8 mouse cellular contexts compared by ENCODE assay signal in the genomic region with DNA sequence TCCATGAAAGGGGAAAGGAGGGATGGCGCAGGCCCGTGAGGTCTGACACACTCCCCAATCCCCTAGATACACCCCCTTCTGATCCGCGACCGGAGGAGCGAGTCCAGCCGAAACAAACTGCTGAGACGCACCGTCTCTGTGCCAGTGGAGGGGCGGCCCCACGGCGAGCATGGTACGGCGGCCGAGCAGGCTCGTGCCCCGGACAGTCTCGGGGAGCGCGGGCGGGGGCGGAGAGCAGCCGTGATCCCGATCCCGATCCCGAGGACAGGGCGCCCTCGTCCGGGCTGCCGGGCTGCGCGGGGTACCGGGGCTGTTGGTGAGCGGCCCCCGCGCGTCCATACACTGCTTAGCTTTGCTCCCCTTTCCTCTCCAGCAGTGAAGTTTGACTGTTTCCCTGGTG. TPM values are rescaled to one million over a fixed set of nuclear protein-coding genes. Genes with fewer than 3 reads are reported as not detected.
DNase-seq lines count a peak whose midpoint lies in the region; ATAC-seq and TF ChIP-seq lines count a peak whose summit lies in the region.

No protein-coding gene starts in this region.

- H3K27me3 ChIP-seq in heart, embryonic 15.5 days = no peaks in the 10 kb centered on the region
- H3K27me3 ChIP-seq in lung, embryonic 14.5 days (ENCODE audit: insufficient read depth, low read length) = no peaks in the 10 kb centered on the region

- ATAC-seq in erythroblast, adult 5-6 weeks (replicated peaks; ENCODE audit: low FRiP score, poor library complexity, severe bottlenecking) = peak; percentile 33; the same call in 1 of the 2 replicates
- 0 out of 2 replicates have a peak, but pooled peaks have one; percentile 40 for ATAC-seq in heart, embryonic 15.5 days (replicated peaks; ENCODE audit: insufficient number of reproducible peaks, insufficient read depth, low FRiP score, low read depth)
- peak; percentile 23 for ATAC-seq in lung, embryonic 14.5 days (ENCODE audit: insufficient read depth)

- no peaks in the 10 kb centered on the region for H3K36me3 ChIP-seq in heart, embryonic 15.5 days
- H3K36me3 ChIP-seq in lung, embryonic 14.5 days (ENCODE audit: insufficient read depth) = no peaks in the 10 kb centered on the region

- H3K9ac ChIP-seq in heart, embryonic 15.5 days = peak overlapping the region; percentile 69
- peak overlapping the region; percentile 65 for H3K9ac ChIP-seq in lung, embryonic 14.5 days

- WGBS in heart, embryonic 15.5 days = 3% methylated on average over 28 of the region's 37 CpGs
- WGBS in lung, embryonic 14.5 days = 2% methylated on average over 37 of the region's 37 CpGs

- DNase-seq in CD4-positive helper T cell, adult 2 months (ENCODE audit: low read depth, low spot score) = peak; percentile 14
- peak; percentile 90 for DNase-seq in kidney, postnatal 10 days
- peak; percentile 69 for DNase-seq in lung, embryonic 14.5 days
- peak; percentile 68 for DNase-seq in ovary, postnatal 10 days (ENCODE audit: low spot score)
- DNase-seq in adipocyte (ENCODE audit: low spot score) = no peak

- TF ChIP-seq CTCF in bone marrow macrophage, adult 2 months (IDR thresholded peaks at IDR 0.05; ENCODE audit: low read depth, low read length) = no peak
- TF ChIP-seq CTCF in lung, embryonic 14.5 days (IDR thresholded peaks at IDR 0.05; ENCODE audit: low read depth) = no peak

- H3K27ac ChIP-seq in bone marrow macrophage, adult 2 months (ENCODE audit: insufficient read depth, low read depth, low read length) = no peak overlapping the region
- peak overlapping the region; percentile 72 for H3K27ac ChIP-seq in heart, embryonic 15.5 days
- peak overlapping the region; percentile 80 for H3K27ac ChIP-seq in lung, embryonic 14.5 days (ENCODE audit: low read depth)

- H3K4me2 ChIP-seq in heart, embryonic 15.5 days = peak overlapping the region; percentile 73
- peak overlapping the region; percentile 86 for H3K4me2 ChIP-seq in lung, embryonic 14.5 days

- peaks cover 10% of the 10 kb centered on the region for H3K4me1 ChIP-seq in bone marrow macrophage, adult 2 months (ENCODE audit: control insufficient read depth, insufficient read depth, low read length)
- H3K4me1 ChIP-seq in heart, embryonic 15.5 days (replicated peaks) = peaks cover 46% of the 10 kb centered on the region
- peaks cover 28% of the 10 kb centered on the region for H3K4me1 ChIP-seq in lung, embryonic 14.5 days (ENCODE audit: insufficient read depth)

- peak overlapping the region; percentile 52 for H3K4me3 ChIP-seq in bone marrow macrophage, adult 2 months (ENCODE audit: insufficient read depth, low read length)
- H3K4me3 ChIP-seq in heart, embryonic 15.5 days = peak overlapping the region; percentile 49
- peak overlapping the region; percentile 46 for H3K4me3 ChIP-seq in lung, embryonic 14.5 days (ENCODE audit: low read depth, low read length)

- TF ChIP-seq POLR2A in bone marrow macrophage, adult 2 months (IDR thresholded peaks at IDR 0.05; ENCODE audit: borderline replicate concordance, low read depth, low read length) = no peak

- no peaks in the 10 kb centered on the region for H3K9me3 ChIP-seq in heart, embryonic 15.5 days (replicated peaks)
- H3K9me3 ChIP-seq in lung, embryonic 14.5 days (ENCODE audit: low read depth, low read length) = no peaks in the 10 kb centered on the region

RNA-seq across cellular contexts. Expression of a gene that starts 5.5 kb away (rescaled TPM):
- polyA plus RNA-seq in bone marrow macrophage, adult 2 months (2012; ENCODE audit: insufficient read depth, insufficient read length, missing spikeins) = 2.4 and 3.5 TPM in 2 replicates
- 0.42 and 2.5 TPM in 2 replicates for total RNA-seq in erythroblast, adult 5-6 weeks (2015; ENCODE audit: low replicate concordance)
- 0.60 and 5.3 TPM in 2 replicates for total RNA-seq in erythroblast, adult 5-6 weeks (2017; ENCODE audit: low replicate concordance)
- polyA plus RNA-seq in heart, embryonic 15.5 days (2015; fragmentation: Nextera tagmentation; extraction: Ambion mirVana) = 0.60 and 1.0 TPM in 2 replicates
- polyA plus RNA-seq in lung, embryonic 14.5 days (2014; fragmentation: Nextera tagmentation; extraction: Ambion mirVana) = 1.8 and 2.0 TPM in 2 replicates

RNA-seq across cellular contexts. Expression of a gene that starts 7.2 kb away (rescaled TPM):
- polyA plus RNA-seq in bone marrow macrophage, adult 2 months (2012; ENCODE audit: insufficient read depth, insufficient read length, missing spikeins) = 120 and 134 TPM in 2 replicates
- 33.6 and 59.6 TPM in 2 replicates for total RNA-seq in erythroblast, adult 5-6 weeks (2015; ENCODE audit: low replicate concordance)
- 10.2 and 14.4 TPM in 2 replicates for total RNA-seq in erythroblast, adult 5-6 weeks (2017; ENCODE audit: low replicate concordance)
- polyA plus RNA-seq in heart, embryonic 15.5 days (2015; fragmentation: Nextera tagmentation; extraction: Ambion mirVana) = 144 and 160 TPM in 2 replicates
- polyA plus RNA-seq in lung, embryonic 14.5 days (2014; fragmentation: Nextera tagmentation; extraction: Ambion mirVana) = 163 TPM in 2 replicates

RNA-seq across cellular contexts. Expression of a gene that starts 13.7 kb away (rescaled TPM):
- polyA plus RNA-seq in bone marrow macrophage, adult 2 months (2012; ENCODE audit: insufficient read depth, insufficient read length, missing spikeins) = 32.1 and 34.3 TPM in 2 replicates
- total RNA-seq in erythroblast, adult 5-6 weeks (2015; ENCODE audit: low replicate concordance) = 4.0 TPM in 2 replicates
- total RNA-seq in erythroblast, adult 5-6 weeks (2017; ENCODE audit: low replicate concordance) = 2.5 and 4.1 TPM in 2 replicates
- 7.3 and 9.5 TPM in 2 replicates for polyA plus RNA-seq in heart, embryonic 15.5 days (2015; fragmentation: Nextera tagmentation; extraction: Ambion mirVana)
- polyA plus RNA-seq in lung, embryonic 14.5 days (2014; fragmentation: Nextera tagmentation; extraction: Ambion mirVana) = 5.1 and 7.5 TPM in 2 replicates

RNA-seq across cellular contexts. Expression of a gene that starts 26.4 kb away (rescaled TPM):
- polyA plus RNA-seq in bone marrow macrophage, adult 2 months (2012; ENCODE audit: insufficient read depth, insufficient read length, missing spikeins) = 10.4 TPM in 2 replicates
- total RNA-seq in erythroblast, adult 5-6 weeks (2015; ENCODE audit: low replicate concordance) = 1.3 TPM in 1 of 2 replicates, not detected in the other
- 5.3 and 6.0 TPM in 2 replicates for total RNA-seq in erythroblast, adult 5-6 weeks (2017; ENCODE audit: low replicate concordance)
- polyA plus RNA-seq in heart, embryonic 15.5 days (2015; fragmentation: Nextera tagmentation; extraction: Ambion mirVana) = 8.3 and 10.2 TPM in 2 replicates
- polyA plus RNA-seq in lung, embryonic 14.5 days (2014; fragmentation: Nextera tagmentation; extraction: Ambion mirVana) = 13.3 TPM in 2 replicates

RNA-seq across cellular contexts. Expression of a gene that starts 29.7 kb away (rescaled TPM):
- 8.3 and 11.0 TPM in 2 replicates for polyA plus RNA-seq in bone marrow macrophage, adult 2 months (2012; ENCODE audit: insufficient read depth, insufficient read length, missing spikeins)
- total RNA-seq in erythroblast, adult 5-6 weeks (2015; ENCODE audit: low replicate concordance) = 3.3 and 5.6 TPM in 2 replicates
- 18.9 and 30.1 TPM in 2 replicates for total RNA-seq in erythroblast, adult 5-6 weeks (2017; ENCODE audit: low replicate concordance)
- 5.3 and 7.4 TPM in 2 replicates for polyA plus RNA-seq in heart, embryonic 15.5 days (2015; fragmentation: Nextera tagmentation; extraction: Ambion mirVana)
- polyA plus RNA-seq in lung, embryonic 14.5 days (2014; fragmentation: Nextera tagmentation; extraction: Ambion mirVana) = 6.3 and 9.6 TPM in 2 replicates
